In the genomic region with DNA sequence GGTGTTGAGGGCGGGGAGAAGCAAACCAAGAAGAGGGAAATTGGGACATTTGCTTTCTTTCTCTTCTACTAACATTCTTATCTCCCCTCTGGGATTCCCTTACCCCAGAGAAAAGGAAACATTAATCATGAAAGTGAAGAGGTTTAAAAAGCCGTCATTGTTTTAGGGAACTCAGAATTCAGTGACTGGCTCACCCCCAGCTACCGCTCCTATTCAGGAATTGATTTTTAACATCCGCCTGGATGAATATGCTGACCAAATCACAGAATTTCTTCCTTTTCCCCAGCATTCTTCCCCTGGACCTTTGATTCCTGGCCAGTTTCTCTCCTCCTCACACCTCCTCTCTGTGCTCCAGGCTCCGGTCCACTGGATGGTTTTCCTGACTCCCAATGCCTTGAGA, we compare ENCODE assay signal across 20 mouse cellular contexts.
DNase-seq lines count a peak whose midpoint lies in the region; ATAC-seq and TF ChIP-seq lines count a peak whose summit lies in the region.
"Had no signal": no experiment of that assay in that cellular context is flagged by ENCODE, and none has a peak within 500 bp of the region (broad histone marks: within the 10 kb centered on the region; RNA-seq: fewer than 3 reads in every experiment).

No protein-coding gene starts in this region.

- intact Hi-C loops in heart, postnatal 14 days (cut with DNase I): no loop called here

- no peak overlapping the region for H3K4me3 ChIP-seq in lung, embryonic 14.5 days (ENCODE audit: low read depth, low read length)
- H3K4me3 ChIP-seq: embryonic facial prominence, embryonic 12.5 days; forebrain, embryonic 15.5 days; heart, adult 2 months; heart, embryonic 15.5 days had no signal

- H3K4me1 ChIP-seq in lung, embryonic 14.5 days (ENCODE audit: insufficient read depth): no peaks in the 10 kb centered on the region
- H3K4me1 ChIP-seq: embryonic facial prominence, embryonic 12.5 days; forebrain, embryonic 15.5 days; heart, embryonic 15.5 days had no signal

- WGBS in lung, embryonic 14.5 days: 16% methylated on average over 5 of the region's 5 CpGs

- no peak overlapping the region for H3K9ac ChIP-seq in lung, embryonic 14.5 days
- H3K9ac ChIP-seq: embryonic facial prominence, embryonic 12.5 days; forebrain, embryonic 15.5 days; heart, embryonic 15.5 days had no signal

- no peak for ATAC-seq in lung, embryonic 14.5 days (ENCODE audit: insufficient read depth)
- no peak for ATAC-seq in CD4-positive, CD25-positive, alpha-beta regulatory T cell, adult 4 months
- ATAC-seq: forebrain, embryonic 15.5 days; hindbrain, postnatal 0 days had no signal

- H3K4me2 ChIP-seq in lung, embryonic 14.5 days: no peak overlapping the region
- H3K4me2 ChIP-seq: embryonic facial prominence, embryonic 12.5 days; forebrain, embryonic 15.5 days; heart, embryonic 15.5 days had no signal

- H3K9me3 ChIP-seq in lung, embryonic 14.5 days (ENCODE audit: low read depth, low read length): no peaks in the 10 kb centered on the region
- H3K9me3 ChIP-seq: embryonic facial prominence, embryonic 12.5 days; forebrain, embryonic 15.5 days; heart, embryonic 15.5 days had no signal

- peak; percentile 8 for DNase-seq in heart, adult 8-10 months (ENCODE audit: low spot score)
- no peak for DNase-seq in heart, postnatal 14 days
- peak; percentile 24 for DNase-seq in lung, embryonic 14.5 days
- DNase-seq in lung, postnatal 25 days (ENCODE audit: low spot score): no peak
- peak; percentile 70 for DNase-seq in Muller cell, postnatal 12 days (ENCODE audit: inconsistent ontology term)
- DNase-seq in mesoderm, embryonic 11.5 days (ENCODE audit: low read depth, low spot score): peak; percentile 34
- DNase-seq: adrenal gland, adult 2 months; adrenal gland, postnatal 25 days; B cell, adult 2 months; cerebellum, adult 2 months; cerebellum, postnatal 10 days; gastrocnemius, postnatal 36 days; heart, adult 2 months; heart, postnatal 36 days; kidney, adult 11 months had no signal

- no peak for TF ChIP-seq CTCF in lung, embryonic 14.5 days (IDR thresholded peaks at IDR 0.05; ENCODE audit: low read depth)

- no peaks in the 10 kb centered on the region for H3K27me3 ChIP-seq in lung, embryonic 14.5 days (ENCODE audit: insufficient read depth, low read length)
- H3K27me3 ChIP-seq: embryonic facial prominence, embryonic 12.5 days; forebrain, embryonic 15.5 days; heart, embryonic 15.5 days had no signal

- no peak overlapping the region for H3K27ac ChIP-seq in lung, embryonic 14.5 days (ENCODE audit: low read depth)
- H3K27ac ChIP-seq: embryonic facial prominence, embryonic 12.5 days; forebrain, embryonic 15.5 days; heart, adult 2 months; heart, embryonic 15.5 days; hindbrain, postnatal 0 days had no signal

- no peaks in the 10 kb centered on the region for H3K36me3 ChIP-seq in lung, embryonic 14.5 days (ENCODE audit: insufficient read depth)
- H3K36me3 ChIP-seq: embryonic facial prominence, embryonic 12.5 days; forebrain, embryonic 15.5 days; heart, embryonic 15.5 days had no signal

Comparison
In these comparisons a context has a peak if more than half of its experiments do, and no peak if none do; other contexts are left out.
1. DNase-seq: peak in heart, adult 8-10 months (single experiment), lung, embryonic 14.5 days (single experiment), Muller cell, postnatal 12 days (single experiment) and mesoderm, embryonic 11.5 days (single experiment); none in heart, postnatal 14 days (0 of 2) and lung, postnatal 25 days (single experiment).